Mouse (Mus musculus) neutrophil, adult 65 days (primary cell): ENCODE results near the gene Galntl6. TPM values are rescaled to one million over a fixed set of nuclear protein-coding genes. Genes with fewer than 3 reads are reported as not detected.

Source experiments
- total RNA-seq: library from RNA; stranded (reverse); gene quantifications from 2 replicates; pipeline ENCODE4 v1.2.4, GENCODE M21; 2023

The Galntl6 gene
- not detected in 2 replicates for total RNA-seq

GRCm38 (mm10) chr8:58912196-58912839 is at the start of gene Galntl6:
Gene Galntl6 (minus strand): TSS chr8:58912640.

GRCm38 (mm10) chr8:58911677-58912076 is 763 bp downstream of the Galntl6 start, which contains the start of gene BC030500:
Gene BC030500 (plus strand): TSS chr8:58911755.

Other genes with a start within 250 kb of the Galntl6 start
- gene BC030500, start 885 bp downstream of the Galntl6 start, total RNA-seq = not detected in 2 replicates